Mouse (Mus musculus) layer of hippocampus, adult 9-11 months (tissue): ENCODE data around the gene Tmem37.

Source experiments
- DNase-seq: peaks from one replicate; pipeline ENCODE4 v3.0.0; 2022

The Tmem37 gene

GRCm38 (mm10) chr1:120093482-120094134 lies 19.7 kb upstream of the Tmem37 start:
- peak; percentile 85 for DNase-seq

GRCm38 (mm10) chr1:120090880-120091570 lies 17.2 kb upstream of the Tmem37 start:
- DNase-seq = no peak

- DNase-seq = no peak
Observed at GRCm38 (mm10) chr1:120089180-120089579, 15.3 kb upstream of the Tmem37 start.

- no peak for DNase-seq
Observed at GRCm38 (mm10) chr1:120086644-120087043, 12.8 kb upstream of the Tmem37 start.

GRCm38 (mm10) chr1:120085696-120086095 lies 11.8 kb upstream of the Tmem37 start:
- DNase-seq = no peak

GRCm38 (mm10) chr1:120083921-120084517 lies 10.1 kb upstream of the Tmem37 start:
- DNase-seq = no peak

GRCm38 (mm10) chr1:120082957-120083585 lies 9.2 kb upstream of the Tmem37 start:
- no peak for DNase-seq

- DNase-seq = no peak
Observed at GRCm38 (mm10) chr1:120080632-120081031, 6.8 kb upstream of the Tmem37 start.

- DNase-seq = no peak
Observed at GRCm38 (mm10) chr1:120077746-120078410, 4.0 kb upstream of the Tmem37 start.

GRCm38 (mm10) chr1:120075507-120075906 lies 1.6 kb upstream of the Tmem37 start:
- DNase-seq = peak; percentile 34

- DNase-seq = no peak
Observed at GRCm38 (mm10) chr1:120074931-120075330, 1.1 kb upstream of the Tmem37 start.

- no peak for DNase-seq
Observed at GRCm38 (mm10) chr1:120074307-120074702, 431 bp upstream of the Tmem37 start.

- no peak for DNase-seq
Observed at GRCm38 (mm10) chr1:120072900-120073299, 974 bp downstream of the Tmem37 start.

- no peak for DNase-seq
Observed at GRCm38 (mm10) chr1:120071133-120071532, 2.7 kb downstream of the Tmem37 start.

GRCm38 (mm10) chr1:120070168-120070567 lies 3.7 kb downstream of the Tmem37 start:
- DNase-seq = no peak

GRCm38 (mm10) chr1:120069120-120069519 lies 4.8 kb downstream of the Tmem37 start:
- no peak for DNase-seq

- DNase-seq = no peak
Observed at GRCm38 (mm10) chr1:120066625-120067024, 7.2 kb downstream of the Tmem37 start.

- DNase-seq = no peak
Observed at GRCm38 (mm10) chr1:120066159-120066558, 7.7 kb downstream of the Tmem37 start.

GRCm38 (mm10) chr1:120064036-120064682 lies 9.7 kb downstream of the Tmem37 start:
- no peak for DNase-seq

- no peak for DNase-seq
Observed at GRCm38 (mm10) chr1:120062231-120062630, 11.6 kb downstream of the Tmem37 start.

GRCm38 (mm10) chr1:120060687-120061086 lies 13.2 kb downstream of the Tmem37 start:
- no peak for DNase-seq

- DNase-seq = no peak
Observed at GRCm38 (mm10) chr1:120057674-120058430, 16.0 kb downstream of the Tmem37 start.
